Mouse (Mus musculus): ENCODE results near the gene Trpv4.

The Trpv4 gene

DNA sequence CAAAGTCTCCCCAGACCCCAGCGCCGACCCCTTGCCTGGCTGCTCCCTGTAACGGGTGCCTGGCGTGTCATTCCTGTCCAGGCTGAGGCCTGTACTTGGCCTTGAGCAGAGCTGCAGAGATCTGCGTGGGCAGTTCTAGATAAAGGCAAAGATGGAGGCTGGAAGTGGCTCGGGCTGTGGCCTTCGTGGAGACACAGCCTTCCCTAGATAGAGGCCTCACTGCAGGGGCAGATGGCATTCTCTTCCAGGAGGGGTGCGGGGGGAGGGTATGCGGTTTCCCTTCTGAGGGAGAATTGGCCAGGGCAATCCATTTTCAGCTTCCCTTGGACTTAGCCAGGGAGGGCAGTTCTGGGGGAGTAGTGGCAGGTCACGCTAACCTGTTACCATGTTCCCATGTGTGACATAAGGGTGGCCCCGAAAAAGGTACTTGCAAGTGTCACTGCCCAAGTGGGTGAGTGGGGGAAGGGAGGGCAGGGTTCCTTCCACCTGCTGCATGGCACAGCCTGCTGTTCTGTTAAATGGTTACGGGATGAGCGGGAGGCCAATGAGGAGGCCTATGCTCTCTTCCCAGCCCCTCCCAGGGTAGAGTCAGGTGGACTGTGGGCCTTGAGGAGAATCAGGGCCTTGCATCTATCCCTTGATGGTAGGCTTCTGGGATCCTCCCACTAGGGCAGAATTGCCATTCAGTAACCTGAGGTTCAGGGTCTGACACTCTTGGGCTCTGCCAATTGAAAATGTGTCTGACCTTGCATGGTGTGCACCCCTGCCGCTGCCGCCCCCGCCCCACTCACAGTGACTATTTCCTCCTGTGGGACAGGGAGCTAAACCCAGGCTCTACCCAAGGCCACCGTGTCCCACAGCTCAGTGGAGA is 67.9 kb downstream of the Trpv4 start:
- no peak for DNase-seq (ENCODE audit: low spot score in 2 of 2)

GRCm38 (mm10) chr5:114589454-114589853 is 68.8 kb downstream of the Trpv4 start:
- no peak for DNase-seq (ENCODE audit: low spot score in 2 of 2)

- no peak for DNase-seq (ENCODE audit: low spot score in 2 of 2)
Measured at GRCm38 (mm10) chr5:114589026-114589425, 69.2 kb downstream of the Trpv4 start.

DNA sequence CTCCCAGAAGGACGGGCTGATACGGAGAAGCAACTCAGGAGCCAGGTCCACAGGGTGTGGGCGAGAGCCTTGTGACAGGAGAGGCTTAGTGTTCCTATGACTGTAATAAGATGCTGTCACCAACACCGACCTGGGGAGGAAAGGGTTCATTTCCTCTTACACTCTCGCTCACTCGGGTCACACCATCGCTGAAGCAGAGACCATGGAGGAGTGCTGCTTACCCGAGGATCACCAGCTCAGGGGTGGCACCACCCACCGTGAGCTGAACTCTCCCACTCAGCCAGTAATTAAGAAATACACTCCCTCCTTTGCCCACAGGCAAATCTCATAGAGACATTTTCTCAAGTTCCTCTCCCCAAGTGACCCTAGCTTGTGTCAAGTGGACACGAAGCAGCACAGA is 69.8 kb downstream of the Trpv4 start:
- no peak for DNase-seq (ENCODE audit: low spot score in 2 of 2)

DNA sequence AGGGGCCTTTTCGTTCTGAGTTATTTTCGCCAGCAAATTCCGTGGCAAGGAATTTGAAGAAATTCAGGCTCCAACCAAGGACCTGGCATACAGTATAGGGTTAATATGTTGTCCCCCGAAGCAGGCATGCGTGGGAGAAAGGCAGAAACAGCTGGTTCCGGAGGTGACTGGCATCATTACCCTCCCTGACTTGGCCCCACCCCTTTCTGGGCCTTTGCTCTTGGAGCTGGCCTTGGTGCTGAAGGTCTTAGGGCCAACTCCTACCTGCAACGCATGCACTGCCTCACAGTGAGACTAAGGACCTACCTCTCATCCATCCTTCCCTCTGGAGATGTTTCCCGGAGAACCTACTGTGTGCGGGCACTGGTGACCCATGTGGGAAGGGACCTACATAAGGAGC is 70.3 kb downstream of the Trpv4 start:
- peak in 1 of 2 experiments; percentile 47 for DNase-seq (ENCODE audit: low spot score in 2 of 2)

GRCm38 (mm10) chr5:114585682-114586081 is 72.5 kb downstream of the Trpv4 start:
- no peak for DNase-seq (ENCODE audit: low spot score in 2 of 2)

GRCm38 (mm10) chr5:114584293-114585104 is 73.7 kb downstream of the Trpv4 start:
- no peak for DNase-seq (ENCODE audit: low spot score in 2 of 2)

DNA sequence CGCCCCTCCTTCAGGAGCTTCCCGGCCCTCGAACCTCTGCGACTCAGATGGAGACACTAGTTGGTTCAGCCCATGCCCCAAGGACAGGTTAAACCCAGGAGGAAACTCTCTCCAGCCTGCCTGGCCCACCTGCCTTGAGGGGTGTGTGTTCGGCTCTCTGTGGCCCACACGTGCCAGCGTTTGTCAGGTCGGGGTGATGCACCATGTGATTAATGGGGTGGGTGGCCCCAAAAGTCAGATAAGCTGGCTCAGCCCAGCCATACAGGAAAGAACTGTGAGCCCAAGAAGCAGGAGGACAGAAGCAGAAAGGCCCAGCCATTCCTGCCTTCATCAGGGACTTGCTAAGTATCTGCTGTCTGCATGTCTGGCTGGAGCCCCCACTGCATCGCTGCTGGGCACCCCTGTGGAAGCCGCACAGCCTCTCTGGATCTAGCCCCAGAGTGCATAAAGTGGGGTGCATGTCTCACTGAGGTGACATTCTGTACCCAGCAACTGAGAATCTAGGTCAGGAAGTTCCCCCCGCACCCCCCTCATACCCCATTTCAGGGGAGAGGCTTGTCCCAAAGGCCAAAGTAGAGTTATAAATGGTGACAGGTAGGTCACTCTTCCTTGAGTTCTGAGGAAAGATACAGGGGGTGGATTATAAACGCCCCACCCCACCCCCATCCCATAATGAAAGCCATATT is 74.6 kb downstream of the Trpv4 start:
- no peak for DNase-seq (ENCODE audit: low spot score in 2 of 2)

DNA sequence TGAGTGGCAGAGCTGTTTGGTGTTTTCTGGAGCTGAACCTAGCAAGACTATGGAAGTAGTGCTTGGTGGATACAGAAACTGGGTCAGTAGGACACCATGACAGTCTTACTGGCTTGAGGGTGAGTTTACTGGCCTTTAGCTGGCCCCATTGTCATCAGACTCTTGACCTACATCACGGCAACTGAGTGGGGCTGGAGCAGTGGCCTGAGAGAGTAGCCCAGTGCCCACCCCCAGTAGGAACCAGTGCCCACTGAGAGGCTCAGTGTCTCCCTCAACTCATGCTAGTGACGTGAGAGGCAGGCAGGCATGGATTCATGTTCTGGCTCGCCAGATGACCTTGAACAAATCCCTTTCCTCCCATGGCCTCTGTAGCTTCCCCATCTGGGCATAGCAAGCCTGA is 75.2 kb downstream of the Trpv4 start:
- no peak for DNase-seq (ENCODE audit: low spot score in 2 of 2)

GRCm38 (mm10) chr5:114581486-114581885 is 76.7 kb downstream of the Trpv4 start:
- no peak for DNase-seq (ENCODE audit: low spot score in 2 of 2)

- DNase-seq (ENCODE audit: low spot score in 2 of 2) = no peak
Measured at GRCm38 (mm10) chr5:114579714-114580357, 78.4 kb downstream of the Trpv4 start.

- DNase-seq (ENCODE audit: low spot score in 2 of 2) = no peak
Measured at GRCm38 (mm10) chr5:114578361-114578760, 79.9 kb downstream of the Trpv4 start.

DNA sequence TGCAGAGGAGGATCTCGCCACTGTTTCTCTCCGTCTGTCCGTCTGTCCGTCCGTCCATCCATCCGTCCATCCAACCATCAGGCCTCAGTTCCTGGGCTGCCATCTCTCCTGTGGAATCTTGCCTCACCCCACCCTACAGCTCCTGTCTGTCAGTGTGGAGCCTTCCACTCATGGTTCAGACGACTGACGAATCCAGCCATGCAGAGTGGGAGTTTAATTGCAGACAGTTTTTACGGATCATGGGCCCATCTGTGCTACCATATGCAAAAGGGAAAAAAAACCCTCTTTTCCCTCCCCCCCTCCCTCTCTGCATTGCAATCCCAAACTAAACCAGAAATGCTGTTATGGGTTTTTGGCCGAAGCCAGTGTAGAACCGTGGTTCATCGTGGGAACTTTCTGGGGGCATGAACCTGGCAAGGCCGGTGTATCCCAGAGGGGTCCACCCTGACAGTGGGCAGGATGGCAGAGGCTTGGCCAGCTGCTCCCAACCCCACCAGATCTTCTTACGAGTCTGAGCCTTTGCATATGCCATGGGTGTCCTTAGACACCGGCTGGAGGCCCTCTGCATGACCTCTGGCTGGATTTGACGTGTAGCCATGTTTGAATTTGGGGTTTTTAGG is 82.1 kb downstream of the Trpv4 start:
- DNase-seq (ENCODE audit: low spot score in 2 of 2) = no peak

- peak in 1 of 2 experiments; percentile 57 for DNase-seq (ENCODE audit: low spot score in 2 of 2)
Measured at GRCm38 (mm10) chr5:114575530-114575929, 82.7 kb downstream of the Trpv4 start.

- no peak for DNase-seq (ENCODE audit: low spot score in 2 of 2)
Measured at GRCm38 (mm10) chr5:114575010-114575409, 83.2 kb downstream of the Trpv4 start.

DNA sequence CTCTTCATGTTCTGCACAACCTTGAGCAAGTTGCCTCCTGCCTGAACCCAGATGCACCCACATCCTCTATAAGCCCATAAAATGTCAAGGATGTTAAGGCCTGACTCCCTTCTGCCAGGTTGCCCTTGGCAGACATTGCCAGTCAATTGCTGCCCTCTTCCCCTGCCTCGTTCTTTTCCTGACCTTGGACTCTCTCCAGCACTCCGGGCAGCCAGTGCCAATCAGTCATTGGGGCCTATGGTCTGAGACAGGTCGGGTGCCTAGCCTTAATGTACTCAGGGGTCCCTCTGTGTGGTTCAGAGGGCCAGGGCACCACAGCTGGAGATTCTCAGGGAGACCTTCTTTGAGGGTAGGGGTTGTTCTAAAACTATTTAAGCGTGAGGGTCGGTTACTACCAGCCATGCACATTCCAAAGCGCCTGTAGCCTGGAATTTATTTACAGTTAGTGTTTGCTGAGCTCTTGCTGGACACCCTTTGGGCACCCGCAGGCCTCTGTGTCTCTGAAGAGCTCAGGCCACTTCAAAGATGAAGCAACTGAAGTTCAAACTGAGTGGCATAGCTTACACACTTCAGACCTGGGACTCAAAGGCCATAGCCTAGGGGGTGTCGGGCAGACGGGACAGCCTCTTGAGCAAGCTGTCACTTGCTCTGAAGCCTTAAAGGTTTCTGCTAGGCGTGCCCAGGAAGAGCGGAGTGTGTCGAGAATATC is 84.1 kb downstream of the Trpv4 start:
- DNase-seq (ENCODE audit: low spot score in 2 of 2) = no peak

DNA sequence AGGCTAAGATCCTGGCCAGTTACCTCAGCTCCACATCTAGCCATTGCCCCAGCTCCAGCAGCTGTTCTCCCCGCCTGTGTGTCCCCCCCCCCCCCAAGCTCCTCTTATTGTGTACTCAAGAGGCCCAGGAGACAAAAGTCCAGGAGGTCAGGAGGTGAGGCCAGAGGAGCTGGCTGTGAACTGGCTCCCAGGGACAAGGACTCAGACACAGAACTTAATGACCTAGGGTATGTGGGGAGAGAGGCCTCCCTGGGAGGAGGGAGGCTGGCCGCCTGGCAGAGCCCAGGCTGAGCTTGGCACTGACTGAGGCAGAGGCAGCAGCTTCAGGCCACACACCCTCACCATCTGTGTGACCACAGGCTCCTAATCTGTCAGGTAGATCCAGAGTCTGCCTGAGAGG is 85.2 kb downstream of the Trpv4 start:
- no peak for DNase-seq (ENCODE audit: low spot score in 2 of 2)

Data from urinary bladder, postnatal 36 days (tissue).